Mouse (Mus musculus): Measurements from ENCODE around the gene Pde5a.

DNA sequence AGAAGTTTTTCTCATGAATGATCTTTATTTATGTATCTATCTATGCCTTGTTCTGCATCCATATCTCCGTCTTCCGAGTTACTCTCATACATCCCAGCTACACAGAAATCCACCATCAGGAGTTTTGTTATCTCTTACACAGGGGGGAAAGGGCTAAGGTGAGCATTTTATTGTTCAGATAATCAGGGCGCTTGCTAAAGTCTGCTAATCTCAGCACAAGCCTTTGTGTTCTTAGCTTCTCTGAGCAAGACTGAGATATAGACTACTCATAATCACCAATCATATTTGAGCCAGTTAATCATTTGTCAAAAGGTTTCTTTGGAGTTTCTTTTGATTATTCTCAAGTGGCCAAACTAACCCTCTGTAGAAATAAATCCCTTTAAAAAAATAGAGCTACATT is 148.8 kb downstream of the Pde5a start:
- TF ChIP-seq CTCF (IDR thresholded peaks at IDR 0.05) (no peak), EP300 (IDR thresholded peaks at IDR 0.05) (no peak)
